Mouse (Mus musculus) mesoderm, embryonic 11.5 days (tissue): ENCODE data around the gene Cpt1a.

Source experiments
- DNase-seq: peaks from one replicate; pipeline ENCODE4 v3.0.0-alpha.2; 2012; ENCODE audit warnings: low read depth, low spot score

Cpt1a gene

GRCm38 (mm10) chr19:3322261-3322969 lies at the start of gene Cpt1a:
TSS of gene Cpt1a (plus strand) at chr19:3322334.
- peak; percentile 26 for DNase-seq

GRCm38 (mm10) chr19:3273331-3273730 lies 48.8 kb upstream of the Cpt1a start:
- no peak for DNase-seq

- no peak for DNase-seq
Observed at GRCm38 (mm10) chr19:3275744-3276365, 46.3 kb upstream of the Cpt1a start.

- DNase-seq, result no peak
Observed at GRCm38 (mm10) chr19:3281886-3282285, 40.2 kb upstream of the Cpt1a start.

- DNase-seq, result peak; percentile 90
Observed at GRCm38 (mm10) chr19:3282572-3283467, 39.3 kb upstream of the Cpt1a start, which contains the start of the genes Mrpl21 and Ighmbp2. TSS of gene Mrpl21 (plus strand) at chr19:3282901. TSS of gene Ighmbp2 (minus strand) at chr19:3283017.

GRCm38 (mm10) chr19:3289006-3289405 lies 33.1 kb upstream of the Cpt1a start:
- no peak for DNase-seq

GRCm38 (mm10) chr19:3292028-3292427 lies 30.1 kb upstream of the Cpt1a start:
- DNase-seq, result peak; percentile 54

- DNase-seq, result no peak
Observed at GRCm38 (mm10) chr19:3292993-3293392, 29.1 kb upstream of the Cpt1a start.

- DNase-seq, result no peak
Observed at GRCm38 (mm10) chr19:3295245-3295644, 26.9 kb upstream of the Cpt1a start.

GRCm38 (mm10) chr19:3297034-3297433 lies 25.1 kb upstream of the Cpt1a start:
- no peak for DNase-seq

GRCm38 (mm10) chr19:3297775-3298174 lies 24.4 kb upstream of the Cpt1a start:
- DNase-seq, result no peak

GRCm38 (mm10) chr19:3304017-3304416 lies 18.1 kb upstream of the Cpt1a start:
- DNase-seq, result no peak

- no peak for DNase-seq
Observed at GRCm38 (mm10) chr19:3307175-3307949, 14.8 kb upstream of the Cpt1a start.

- no peak for DNase-seq
Observed at GRCm38 (mm10) chr19:3319341-3319740, 2.8 kb upstream of the Cpt1a start.

- DNase-seq, result no peak
Observed at GRCm38 (mm10) chr19:3320086-3320485, 2.0 kb upstream of the Cpt1a start.

GRCm38 (mm10) chr19:3320801-3321200 lies 1.3 kb upstream of the Cpt1a start:
- DNase-seq, result peak; percentile 7

- peak; percentile 7 for DNase-seq
Observed at GRCm38 (mm10) chr19:3321617-3322016, 517 bp upstream of the Cpt1a start.

GRCm38 (mm10) chr19:3323201-3323621 lies 1.1 kb downstream of the Cpt1a start:
- peak; percentile 64 for DNase-seq

GRCm38 (mm10) chr19:3323753-3324270 lies 1.7 kb downstream of the Cpt1a start:
- DNase-seq, result peak; percentile 8

GRCm38 (mm10) chr19:3324271-3324811 lies 2.2 kb downstream of the Cpt1a start:
- peak; percentile 14 for DNase-seq
